Mouse (Mus musculus) adipocyte (in vitro differentiated cells): Measurements from ENCODE around the gene Lhx9.

Source experiments
- DNase-seq: peaks from one replicate; pipeline ENCODE4 v3.0.0-alpha.2; 2016; ENCODE audit warnings: low spot score

The Lhx9 gene

DNA sequence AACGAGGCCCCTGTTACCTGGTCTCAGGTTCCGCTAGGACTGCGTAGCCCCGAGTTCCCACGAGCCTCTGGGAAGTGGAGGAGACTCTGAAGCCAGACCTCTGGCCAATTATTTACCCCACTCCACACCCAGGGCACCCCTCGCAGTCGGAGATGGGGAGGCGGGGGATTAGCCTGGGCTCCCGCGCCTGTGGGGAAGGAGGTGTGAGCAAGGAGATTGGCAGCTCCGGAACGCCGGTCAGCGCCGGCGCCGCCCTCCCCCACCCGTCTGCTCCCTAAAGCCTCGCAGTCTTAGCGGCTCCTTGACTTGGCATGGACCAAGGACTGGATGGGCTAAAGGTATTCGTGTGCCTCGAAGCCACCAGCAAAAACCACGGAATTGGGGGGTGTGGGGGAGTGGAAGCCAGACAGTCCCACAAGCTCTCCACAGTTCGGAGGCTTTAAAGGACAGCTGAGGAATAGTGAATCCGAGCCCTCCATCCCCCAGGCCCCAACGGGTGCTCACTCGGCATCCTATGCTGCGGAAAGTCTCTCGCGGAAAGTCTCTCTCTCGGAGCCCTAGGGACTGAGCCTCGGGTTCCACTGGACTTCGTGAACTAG lies at the start of gene Lhx9:
Gene Lhx9, minus strand, starts transcription at position 67 of the 599 bp plus-strand sequence.
- DNase-seq: no peak

DNA sequence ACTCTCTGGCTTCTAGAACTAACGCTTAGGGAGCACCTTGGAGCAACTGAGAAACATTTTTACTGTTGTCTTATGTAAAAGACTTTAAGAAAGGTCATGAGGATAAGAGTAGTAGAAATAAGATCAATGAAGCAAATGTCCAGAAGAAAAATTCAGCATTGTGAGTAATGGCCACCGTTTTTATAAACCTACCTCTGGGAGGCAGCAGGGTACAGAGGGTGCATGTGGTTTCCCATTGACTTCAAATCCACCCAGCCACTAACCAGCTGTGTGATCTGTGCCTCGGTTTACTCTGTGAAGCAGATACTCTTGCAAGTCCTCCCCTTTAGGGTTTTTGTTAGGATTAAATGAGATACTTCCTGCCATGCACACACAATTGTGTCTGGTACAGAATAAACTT lies 47.7 kb upstream of the Lhx9 start:
- peak; percentile 10 for DNase-seq

DNA sequence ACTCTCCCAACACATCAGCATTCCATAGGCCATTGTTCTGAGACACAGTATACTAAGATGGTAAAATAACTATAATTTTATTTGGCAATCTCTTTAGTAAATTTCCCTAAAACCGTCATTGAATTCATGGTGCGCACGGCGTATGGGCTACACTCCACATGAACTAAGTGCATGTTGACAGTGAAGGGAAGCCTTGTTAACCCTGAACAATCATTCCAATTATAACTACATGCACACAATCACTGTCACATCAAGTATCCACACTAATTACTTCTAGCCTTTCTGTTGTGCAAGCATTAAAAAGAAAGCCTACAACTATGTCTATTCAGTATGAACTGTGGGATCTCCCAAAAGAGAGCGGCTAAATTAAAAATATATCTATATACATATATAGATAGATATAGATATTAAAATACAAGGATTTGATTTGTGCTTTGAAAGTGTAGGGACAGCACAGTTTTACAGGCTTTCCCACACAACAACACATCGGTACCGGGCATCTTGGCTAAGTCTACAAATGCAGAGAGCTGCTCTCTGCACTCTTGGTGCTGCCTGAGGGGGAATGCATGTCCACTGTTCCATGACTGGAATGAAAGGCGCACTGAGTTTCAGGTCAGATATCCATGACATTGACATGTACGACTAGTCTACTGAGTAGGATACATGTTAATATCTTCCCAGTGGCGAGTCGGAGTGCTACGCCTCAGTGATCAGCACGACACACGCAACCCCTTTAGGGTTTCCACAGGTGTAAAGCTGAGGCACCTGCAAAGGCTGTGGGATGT lies 29.3 kb upstream of the Lhx9 start:
- DNase-seq: no peak

DNA sequence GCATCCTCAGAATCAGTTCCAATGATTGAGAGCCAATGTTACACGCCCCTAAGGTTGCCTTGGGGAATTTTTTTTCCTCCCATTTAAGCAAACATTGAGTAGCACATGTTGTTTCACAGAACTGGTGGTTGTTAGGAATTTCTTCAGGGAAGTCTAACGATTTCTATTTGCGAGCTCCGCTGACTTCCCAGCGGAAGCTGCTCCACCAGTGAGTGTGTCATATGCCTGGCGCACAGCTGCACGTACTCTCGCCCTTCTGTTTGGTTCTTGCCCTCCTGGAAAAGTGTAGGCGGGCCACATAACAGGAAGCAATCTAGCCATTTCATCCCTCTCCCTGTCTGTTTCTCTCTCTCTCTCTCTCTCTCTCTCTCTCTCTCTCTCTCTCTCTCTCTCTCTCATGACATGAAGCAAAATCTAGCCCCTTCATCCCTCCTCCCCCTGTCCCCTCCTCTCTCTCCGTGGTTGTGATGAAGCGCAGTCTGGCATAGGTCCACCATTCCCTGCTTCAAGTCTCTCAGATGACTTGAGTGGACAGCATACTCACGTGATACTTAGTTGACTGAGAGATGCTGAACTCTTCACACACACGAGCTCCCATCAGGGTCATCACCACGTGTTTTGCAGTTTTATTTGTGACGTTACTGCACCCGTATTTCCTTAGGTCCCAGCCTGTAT lies 28.1 kb upstream of the Lhx9 start:
- DNase-seq: no peak

GRCm38 (mm10) chr1:138856101-138856950 lies 7.9 kb upstream of the Lhx9 start, which contains the start of gene 2310009B15Rik:
2310009B15Rik (minus strand) TSS chr1:138856852.
- DNase-seq: peak; percentile 85

DNA sequence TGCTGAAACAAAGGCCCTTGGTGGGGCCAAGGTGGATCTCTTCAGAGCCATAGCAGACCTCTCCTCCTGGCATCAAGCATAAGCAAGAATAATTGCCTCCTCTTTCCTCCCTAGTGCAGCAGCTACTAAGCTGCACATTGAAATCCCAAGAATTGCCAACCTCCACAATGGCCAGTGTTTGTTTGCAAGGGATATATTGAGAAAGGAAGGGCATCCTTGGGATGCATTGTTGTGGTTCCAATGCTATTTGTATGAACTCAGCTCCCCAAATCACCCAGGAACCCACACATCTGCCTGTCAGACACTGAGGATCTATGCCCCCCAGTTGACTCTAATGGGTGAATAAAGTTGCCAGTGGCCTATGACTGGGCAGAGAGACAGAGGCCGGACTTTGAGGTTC lies 2.4 kb upstream of the Lhx9 start:
- no peak for DNase-seq

DNA sequence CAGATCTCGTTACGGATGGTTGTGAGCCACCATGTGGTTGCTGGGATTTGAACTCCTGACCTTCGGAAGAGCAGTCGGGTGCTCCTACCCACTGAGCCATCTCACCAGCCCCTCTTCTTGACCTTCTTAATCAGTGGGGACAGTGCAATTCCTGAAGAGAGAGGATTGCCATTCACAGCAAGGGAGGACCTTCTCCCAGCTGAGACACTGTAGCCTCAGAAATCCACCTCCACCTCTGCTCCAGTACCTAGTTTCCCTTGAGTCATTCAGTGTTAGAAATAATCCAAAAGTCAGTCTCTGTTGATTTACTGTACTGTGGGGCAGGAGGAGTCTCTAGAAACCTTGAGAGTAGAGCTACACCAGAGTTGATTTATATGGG lies 1.8 kb upstream of the Lhx9 start:
- no peak for DNase-seq

DNA sequence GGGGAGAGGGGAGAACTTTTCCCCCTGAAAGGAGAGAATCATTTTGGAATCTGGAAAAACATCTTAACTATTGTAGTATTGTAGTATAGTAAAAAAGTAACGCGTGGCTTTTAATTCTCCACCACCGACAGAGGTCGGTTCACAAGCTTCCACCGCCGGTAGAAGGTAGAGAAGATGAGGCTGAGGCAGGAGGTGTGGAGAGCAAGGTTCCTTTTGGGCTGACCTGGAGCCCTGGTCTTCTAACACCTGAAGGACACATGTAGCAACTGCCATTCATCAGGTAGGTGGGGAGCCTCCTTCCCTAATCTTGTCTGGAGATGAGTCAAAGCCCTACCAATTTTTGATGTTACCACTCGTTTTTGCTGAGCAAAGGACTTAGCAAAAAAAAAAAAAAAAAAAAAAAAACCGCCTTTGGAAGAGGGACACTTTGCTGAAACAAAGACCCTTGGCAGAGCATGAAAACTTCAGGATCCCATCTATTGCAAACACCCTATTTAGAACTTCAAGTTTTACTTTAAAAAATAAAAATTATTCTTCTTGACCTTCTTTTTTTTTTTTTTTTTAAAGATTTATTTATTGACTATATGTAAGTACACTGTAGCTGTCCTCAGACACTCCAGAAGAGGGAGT lies 1.3 kb upstream of the Lhx9 start:
- DNase-seq: no peak

DNA sequence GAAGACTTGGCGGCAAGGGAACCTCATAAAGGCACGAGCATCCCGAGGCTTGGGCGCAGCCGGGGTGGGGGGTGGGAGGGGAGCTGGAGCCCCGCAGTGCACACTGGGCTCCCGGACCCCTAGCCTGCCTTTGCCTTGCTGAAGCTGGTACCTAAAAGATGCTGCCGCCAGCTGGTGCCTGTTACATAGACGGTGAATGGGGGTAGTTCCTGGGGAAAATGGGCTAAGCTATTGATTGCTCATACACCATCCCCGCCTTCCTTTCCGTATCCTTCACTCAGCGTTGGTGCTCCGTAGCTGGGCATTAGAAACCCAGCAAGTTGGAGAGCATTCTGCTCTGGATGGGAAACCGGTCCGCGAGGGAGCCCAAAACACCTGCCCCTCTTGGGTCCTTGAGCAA lies 351 bp downstream of the Lhx9 start:
- DNase-seq: no peak

DNA sequence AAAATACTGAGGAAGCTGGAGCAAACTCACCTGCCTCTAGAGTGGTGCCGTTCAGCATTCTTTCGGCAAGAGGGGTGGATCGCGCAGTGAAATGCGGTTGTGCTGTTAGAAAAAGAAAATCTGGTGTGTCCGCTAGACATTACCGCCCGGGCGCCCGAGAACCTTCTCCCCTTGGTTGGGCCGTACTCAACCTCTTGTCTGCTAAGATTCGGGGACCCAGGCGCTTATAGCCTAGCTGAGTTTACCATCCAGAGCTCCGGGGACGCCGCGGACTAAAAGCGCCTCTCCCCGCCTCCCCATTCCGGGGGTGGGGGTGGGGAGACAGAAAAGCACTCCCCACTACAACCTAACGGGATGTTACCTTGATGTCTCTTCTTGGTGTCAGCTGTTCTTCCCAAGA lies 1.2 kb downstream of the Lhx9 start:
- no peak for DNase-seq

GRCm38 (mm10) chr1:138846581-138846980 lies 1.8 kb downstream of the Lhx9 start:
- DNase-seq: no peak

DNA sequence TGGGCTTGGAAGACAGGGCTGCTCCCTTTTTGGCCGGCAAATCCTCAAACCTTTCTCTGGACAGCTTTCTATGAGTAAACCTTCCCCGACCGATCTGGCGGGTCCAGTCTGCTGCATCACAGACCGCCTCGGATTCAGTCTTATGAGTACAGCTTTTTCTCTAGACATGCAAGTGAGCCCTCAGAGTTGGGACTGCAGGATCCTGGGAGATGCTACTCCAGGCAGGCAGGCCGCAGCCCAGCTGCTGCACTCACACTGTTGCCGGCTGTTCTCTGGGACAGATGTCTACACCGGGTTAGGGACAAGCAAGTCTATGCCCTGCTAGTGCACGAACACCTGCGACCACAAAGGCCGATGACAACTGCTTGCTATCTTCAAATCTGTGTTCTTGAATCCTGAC lies 2.2 kb downstream of the Lhx9 start:
- no peak for DNase-seq

DNA sequence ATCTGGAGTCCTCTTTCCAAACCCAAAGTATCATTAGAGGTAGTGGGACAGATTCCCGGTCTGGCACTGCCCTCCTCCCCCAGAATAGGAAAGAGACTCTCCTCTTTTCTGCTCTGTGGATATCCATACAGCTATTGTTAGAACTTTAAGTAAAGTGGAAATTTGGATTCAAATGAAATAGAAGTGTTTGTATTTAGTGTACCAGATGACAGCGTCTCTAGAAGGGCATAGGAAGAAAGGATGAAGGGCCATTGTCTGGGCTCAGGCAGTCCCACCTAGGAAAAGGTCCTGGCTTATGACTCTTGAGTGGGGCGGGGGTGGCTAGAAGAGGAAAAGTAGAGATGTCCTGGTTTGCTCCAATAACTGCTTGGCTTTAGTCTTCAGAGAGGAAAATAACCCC lies 2.9 kb downstream of the Lhx9 start:
- DNase-seq: no peak

- no peak for DNase-seq
Measured at GRCm38 (mm10) chr1:138844166-138844565, 4.2 kb downstream of the Lhx9 start.

GRCm38 (mm10) chr1:138843361-138844091 lies 4.9 kb downstream of the Lhx9 start:
- no peak for DNase-seq

DNA sequence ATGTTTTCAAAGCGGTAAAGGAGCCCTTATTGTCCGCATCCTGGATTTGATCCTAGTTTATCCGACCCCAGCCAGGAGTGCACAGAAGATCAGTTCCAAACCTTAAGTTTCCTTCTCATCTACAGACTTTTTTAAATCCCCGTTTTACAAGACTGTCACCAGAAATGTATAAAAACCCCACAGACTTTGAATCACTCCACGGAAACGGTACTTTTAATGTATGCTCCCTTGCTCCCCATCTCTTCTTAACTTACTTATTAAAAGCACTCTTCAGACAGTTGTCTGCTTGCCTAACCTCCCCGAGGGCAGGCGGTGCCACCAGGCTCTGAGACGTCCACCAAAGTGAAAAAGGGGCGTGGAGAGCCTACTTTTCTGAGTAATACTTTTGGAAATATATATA lies 5.6 kb downstream of the Lhx9 start:
- no peak for DNase-seq

GRCm38 (mm10) chr1:138842315-138842714 lies 6.1 kb downstream of the Lhx9 start:
- no peak for DNase-seq

GRCm38 (mm10) chr1:138841306-138842095 lies 6.9 kb downstream of the Lhx9 start:
- DNase-seq: no peak

DNA sequence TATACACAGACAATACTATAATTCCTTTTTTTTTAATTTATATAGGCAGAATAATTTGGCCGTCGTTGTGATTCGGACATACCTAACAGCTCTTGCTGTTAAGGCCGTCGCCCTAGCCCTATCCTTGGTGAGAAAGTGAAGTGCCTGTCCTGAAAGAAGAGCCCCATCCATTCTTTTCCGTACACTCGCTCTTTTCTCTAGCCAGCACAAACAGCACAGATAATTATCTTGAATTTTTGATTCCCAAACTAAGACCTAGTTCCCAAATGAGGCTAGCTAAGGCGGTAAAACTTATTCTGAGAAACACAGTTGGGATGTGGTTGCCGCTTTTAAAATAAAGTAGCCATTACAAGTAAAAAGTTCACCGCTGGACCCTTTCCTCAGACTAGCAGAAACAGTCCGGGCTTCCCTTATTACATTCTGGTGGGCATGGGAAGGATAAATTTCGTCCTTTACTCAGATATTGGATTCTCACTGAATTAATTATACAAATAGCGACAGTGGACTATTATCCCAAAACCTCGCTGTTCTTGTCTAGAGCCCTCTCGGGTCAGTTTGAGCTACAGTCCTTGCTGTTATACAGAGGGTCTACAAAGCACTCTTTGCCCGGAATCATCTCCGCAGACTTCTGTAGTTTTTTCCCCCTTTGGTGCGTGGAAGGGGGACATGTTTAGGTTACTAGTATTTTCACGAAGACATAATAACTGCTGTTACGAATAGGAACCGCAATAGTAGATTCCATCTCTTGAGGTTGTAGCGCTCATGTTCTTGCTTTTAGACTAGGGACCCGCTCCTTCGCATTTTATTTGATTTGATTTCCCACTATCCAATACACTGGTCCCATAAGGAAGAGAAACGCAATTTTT lies 7.7 kb downstream of the Lhx9 start:
- no peak for DNase-seq
